Mouse (Mus musculus) T-helper 17 cell (primary cell): ENCODE data around the gene Cep135.

Experiments
- in situ Hi-C, 2 experiments: fragments of 300-600 bp; cut with MboI, MseI; formaldehyde crosslinking; loops; 1 replicate in 1 of 2; 2 replicates in 1 of 2; pipeline ENCODE4 v1.15.1; 2025; ENCODE audit warnings: high pct_unique_total_duplicates in 2 of 2

Cep135 gene

GRCm38 (mm10) chr5:76588551-76589283 is at the start of gene Cep135:
Gene Cep135, plus strand, starts transcription at chr5:76588698.
- in situ Hi-C loops: loop anchor here in 1 of 2 experiments (25.0 kb wide), 1 partner anchor 624 kb away; the partner anchor contains the start of gene Spink2

DNA sequence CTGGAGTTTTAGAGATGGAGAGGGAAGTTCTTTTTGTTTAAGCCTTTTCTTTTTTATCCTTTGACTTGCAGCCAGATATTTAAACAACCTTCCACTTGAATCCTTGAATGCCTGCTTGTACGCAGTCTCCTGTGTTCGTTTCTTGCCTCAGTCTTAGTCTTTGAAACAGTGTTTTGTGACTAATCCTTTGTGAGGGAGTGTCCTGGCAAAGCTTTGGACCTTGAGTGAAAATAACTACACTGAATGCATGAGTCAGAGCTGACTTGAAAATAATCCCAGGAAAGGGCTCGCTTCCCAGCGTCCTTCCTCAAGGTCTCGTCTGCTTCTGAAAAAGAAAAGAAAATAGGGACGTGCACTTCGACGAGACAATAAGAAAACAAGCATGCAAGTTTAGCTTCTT is 48.3 kb upstream of the Cep135 start:
- in situ Hi-C loops: no loop called here

DNA sequence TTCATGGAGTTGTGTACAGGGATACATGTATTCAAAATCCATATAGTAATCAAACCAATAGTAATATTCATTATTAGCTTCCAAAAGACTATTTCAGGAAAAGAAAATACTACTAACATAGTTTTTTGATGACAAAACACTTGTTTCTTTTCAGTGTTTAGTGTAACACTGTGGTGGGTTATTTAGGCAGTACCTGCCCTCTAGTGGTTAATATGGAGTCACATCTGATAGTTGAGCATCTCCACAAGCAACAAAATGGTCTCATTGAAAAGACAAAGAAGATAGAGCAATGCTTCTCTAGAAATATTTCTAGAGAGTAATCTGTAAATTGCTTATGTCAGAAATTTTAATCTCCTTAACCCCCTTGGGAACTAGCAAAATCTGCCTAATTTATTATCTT is 47.7 kb upstream of the Cep135 start:
- in situ Hi-C loops: no loop called here

DNA sequence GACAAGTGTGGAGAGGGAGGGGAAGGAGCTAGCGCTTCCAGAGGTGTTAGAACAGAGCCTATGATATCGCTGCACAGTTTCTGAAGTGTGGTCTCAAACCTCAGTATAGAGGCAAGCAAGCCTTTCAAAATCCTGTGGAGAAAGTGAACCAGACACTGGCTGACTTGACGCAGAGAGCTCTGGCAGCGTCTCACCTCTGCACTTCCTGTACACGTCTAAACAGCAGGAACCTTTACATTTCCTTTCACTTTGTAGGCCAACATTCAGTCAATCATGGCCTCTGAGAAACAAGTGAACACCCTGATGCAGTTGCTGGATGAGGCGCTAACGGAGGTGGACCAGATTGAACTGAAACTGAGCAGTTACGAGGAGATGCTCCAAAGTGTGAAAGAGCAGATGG is 45.3 kb upstream of the Cep135 start:
- in situ Hi-C loops: no loop called here

- in situ Hi-C loops: loop anchor here in 1 of 2 experiments (10.0 kb wide), 1 partner anchor 1986 kb away; no protein-coding TSS in a partner anchor
These were observed 38.1 kb upstream of the Cep135 start for GRCm38 (mm10) chr5:76550426-76550825.

- in situ Hi-C loops: loop anchor here in 1 of 2 experiments (10.0 kb wide), 1 partner anchor 289 kb away; no protein-coding TSS in a partner anchor
These were observed 23.2 kb upstream of the Cep135 start for GRCm38 (mm10) chr5:76565321-76565720.

DNA sequence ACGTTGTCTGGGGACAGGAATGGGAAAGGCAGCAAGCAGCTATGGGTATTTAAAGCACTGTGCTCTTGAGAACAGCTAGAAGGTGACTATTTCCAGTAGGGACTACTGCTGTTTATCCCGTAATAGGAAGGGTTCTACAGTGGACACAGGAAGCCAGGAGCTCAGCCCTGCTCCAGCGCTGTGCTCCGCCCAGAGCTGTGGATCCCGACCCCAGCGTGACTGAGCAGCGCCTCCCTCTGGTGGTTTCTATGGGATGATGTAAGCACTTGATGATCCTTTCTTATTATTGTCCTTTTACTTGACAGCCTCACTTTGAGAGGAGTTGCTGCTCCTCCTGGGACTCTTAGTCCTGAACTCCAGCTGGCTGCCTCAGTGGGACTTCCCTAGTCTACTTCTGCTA is 14.2 kb upstream of the Cep135 start:
- in situ Hi-C loops: loop anchor here in 1 of 2 experiments (10.0 kb wide), 1 partner anchor 271 kb away; no protein-coding TSS in a partner anchor

DNA sequence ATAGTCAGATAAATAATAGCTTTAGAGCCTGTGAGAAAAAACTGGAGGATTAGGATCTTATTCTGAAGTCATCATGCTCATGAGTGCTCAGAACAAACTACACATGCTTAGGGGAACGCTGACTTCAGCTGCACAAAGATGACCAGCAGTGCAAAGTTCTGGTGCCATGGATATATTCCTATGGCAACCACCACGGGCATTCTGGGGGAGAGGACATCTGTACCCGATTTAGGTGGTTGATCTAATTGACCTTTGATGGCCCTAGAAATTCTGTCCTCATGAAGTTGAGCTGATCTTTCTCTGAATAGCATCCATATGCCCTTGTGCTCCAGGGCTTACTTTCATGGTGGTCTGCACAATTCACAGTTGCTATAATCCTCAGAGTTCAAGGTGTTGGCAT is 11.5 kb upstream of the Cep135 start:
- in situ Hi-C loops: loop anchor here in 1 of 2 experiments (10.0 to 25.0 kb wide), 2 partner anchors 268 to 635 kb away; partner anchors contain the start of gene Spink2

DNA sequence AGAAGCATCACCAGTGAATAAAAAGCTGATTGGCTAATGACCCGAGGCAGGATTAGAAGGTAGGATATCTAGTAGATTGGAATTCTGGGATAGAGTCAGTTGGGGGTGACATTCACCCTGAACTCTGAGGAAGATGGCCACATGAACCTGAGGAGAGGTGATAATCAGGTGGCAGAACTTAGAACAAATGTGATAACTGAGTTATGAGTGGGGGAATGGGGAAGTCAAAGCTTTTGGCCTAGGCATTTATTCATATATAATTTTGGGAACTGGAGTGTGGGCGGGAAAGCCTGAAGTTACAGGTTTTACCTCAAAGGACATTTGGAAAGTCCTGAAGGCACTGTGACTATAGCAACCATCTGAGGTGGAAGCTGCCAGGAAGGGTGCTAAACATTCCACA is 3.1 kb upstream of the Cep135 start:
- in situ Hi-C loops: loop anchor here in 1 of 2 experiments (25.0 kb wide), 1 partner anchor 627 kb away; the partner anchor contains the start of gene Spink2

- in situ Hi-C loops: loop anchor here in 1 of 2 experiments (25.0 kb wide), 1 partner anchor 623 kb away; the partner anchor contains the start of gene Spink2
These were observed 813 bp downstream of the Cep135 start for GRCm38 (mm10) chr5:76589311-76589710.

GRCm38 (mm10) chr5:76590009-76590408 is 1.5 kb downstream of the Cep135 start:
- in situ Hi-C loops: loop anchor here (5.0 to 25.0 kb wide), 2 partner anchors 252 to 622 kb away; partner anchors contain the start of gene Spink2 (in 1 of the 2)

GRCm38 (mm10) chr5:76591885-76592284 is 3.4 kb downstream of the Cep135 start:
- in situ Hi-C loops: loop anchor here (5.0 to 25.0 kb wide), 2 partner anchors 250 to 620 kb away; partner anchors contain the start of gene Spink2 (in 1 of the 2)

- in situ Hi-C loops: no loop called here
These were observed 21.3 kb downstream of the Cep135 start for GRCm38 (mm10) chr5:76609702-76610370.

DNA sequence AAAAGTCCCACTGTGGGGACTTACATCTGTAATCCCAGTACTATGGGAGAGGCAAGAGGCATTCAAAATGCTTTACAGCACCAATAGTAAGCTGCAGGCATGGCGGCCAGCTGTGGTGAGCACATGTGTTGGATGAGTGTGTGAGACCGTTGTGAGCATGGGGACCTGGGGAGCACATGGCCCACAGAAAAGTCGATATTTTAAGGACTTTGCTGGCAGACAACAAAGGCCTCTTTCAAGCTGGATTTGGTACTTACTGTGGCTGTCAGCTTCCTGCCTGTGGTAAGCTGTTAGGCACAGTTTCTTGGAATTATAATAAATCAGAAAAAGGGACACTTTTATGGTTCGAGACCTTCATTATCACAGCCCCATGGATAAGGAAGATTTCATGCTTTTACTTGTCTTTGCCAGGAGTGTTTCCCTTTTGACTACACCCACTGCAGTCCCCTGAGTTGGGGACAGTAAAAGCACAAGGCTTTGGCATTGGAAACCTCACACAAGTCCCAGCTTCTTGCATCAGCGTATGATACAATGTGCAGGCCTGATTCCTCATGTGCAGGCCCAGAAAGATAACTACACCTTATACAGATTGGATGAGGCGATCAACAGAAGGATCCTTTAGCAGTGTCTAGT is 24.5 kb downstream of the Cep135 start:
- in situ Hi-C loops: no loop called here

DNA sequence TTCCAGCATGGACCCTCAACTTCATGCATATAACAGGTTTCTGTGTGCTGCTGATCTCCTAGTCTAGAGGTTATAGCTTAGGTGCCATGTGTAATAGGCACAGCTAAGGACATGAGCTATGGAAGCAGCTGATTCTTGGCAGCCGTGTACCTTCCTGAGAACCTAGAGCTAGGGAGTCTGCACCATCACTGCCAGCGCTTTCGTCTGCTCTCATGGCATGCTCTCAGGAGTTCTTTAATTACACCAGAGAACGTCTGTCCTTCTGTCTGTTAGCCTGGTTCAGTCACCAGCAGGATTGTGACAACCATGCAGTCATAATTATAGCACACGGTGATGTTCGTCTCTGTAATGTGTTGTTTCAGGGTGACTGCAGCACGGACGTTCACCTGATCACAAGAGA is 26.8 kb downstream of the Cep135 start:
- in situ Hi-C loops: no loop called here

GRCm38 (mm10) chr5:76616196-76616747 is 27.8 kb downstream of the Cep135 start:
- in situ Hi-C loops: no loop called here

DNA sequence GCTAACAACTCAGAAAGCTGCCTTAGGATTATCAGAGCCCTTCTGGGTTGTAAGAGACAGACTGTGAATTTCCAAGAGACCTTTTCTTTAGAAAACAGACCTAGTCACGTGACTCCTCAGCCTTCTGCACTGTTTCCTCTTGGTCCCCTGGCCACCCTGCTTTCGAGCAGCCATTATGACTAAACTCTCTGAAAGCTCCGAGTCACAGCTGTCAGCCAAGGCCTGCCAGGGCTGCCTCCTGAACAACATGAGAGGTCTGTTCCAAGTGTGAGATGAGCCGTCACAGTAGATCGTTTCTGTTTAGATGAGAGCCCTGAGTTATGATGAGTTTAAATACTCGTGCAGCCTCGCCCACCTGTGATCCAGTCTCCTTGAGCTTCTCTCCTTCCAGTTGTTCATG is 30.3 kb downstream of the Cep135 start:
- in situ Hi-C loops: no loop called here

DNA sequence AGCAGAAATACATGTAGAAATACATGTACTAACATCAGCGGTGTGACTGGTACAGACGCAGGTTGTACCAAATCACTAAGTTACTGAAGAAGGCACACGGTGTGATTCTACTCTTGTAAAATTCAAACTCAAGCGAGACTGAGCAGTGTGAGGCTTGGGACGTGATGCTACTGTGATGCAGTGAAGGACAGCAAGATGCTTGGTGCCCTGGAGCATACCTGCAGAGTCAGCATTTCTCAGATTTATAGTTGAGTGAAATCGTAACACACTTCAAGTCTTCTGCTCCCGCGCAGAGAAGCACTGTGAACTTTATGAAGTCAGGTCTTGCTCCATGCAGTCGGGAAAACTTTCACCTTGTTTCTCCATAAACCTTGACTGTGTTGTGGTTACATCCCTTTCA is 35.3 kb downstream of the Cep135 start:
- in situ Hi-C loops: no loop called here

- in situ Hi-C loops: no loop called here
These were observed 39.3 kb downstream of the Cep135 start for GRCm38 (mm10) chr5:76627770-76628169.

GRCm38 (mm10) chr5:76634012-76634411 is 45.5 kb downstream of the Cep135 start:
- in situ Hi-C loops: no loop called here

DNA sequence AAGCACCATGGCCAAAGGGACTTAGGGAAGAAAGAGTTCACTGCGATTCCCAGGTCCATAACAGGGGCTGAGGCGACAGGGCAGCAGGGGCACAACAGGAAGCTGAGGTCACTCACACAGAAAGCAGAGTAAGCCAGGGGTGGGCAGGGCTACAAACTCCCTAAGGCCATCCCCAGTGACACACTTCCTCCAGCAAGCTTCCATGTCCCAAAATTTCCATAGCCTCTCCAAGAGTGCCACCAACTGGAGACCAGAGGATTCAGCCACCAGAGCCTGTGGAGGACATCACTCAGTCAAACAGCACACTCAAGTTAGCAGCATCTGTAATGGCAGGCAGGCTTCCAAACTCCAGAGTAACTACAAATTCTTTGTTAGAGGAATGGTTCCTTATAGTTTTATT is 47.1 kb downstream of the Cep135 start:
- in situ Hi-C loops: no loop called here
